Mouse (Mus musculus): Measurements from ENCODE around the gene Tcf3. TPM values are rescaled to one million over a fixed set of nuclear protein-coding genes. Genes with fewer than 3 reads are reported as not detected.

Tcf3 gene
- polyA plus RNA-seq (2015; fragmentation: Nextera tagmentation; extraction: Ambion mirVana): 28.8 and 33.8 TPM in 2 replicates

GRCm38 (mm10) chr10:80433513-80434232 lies at the start of gene Tcf3:
Gene Tcf3, minus strand, starts transcription at chr10:80433647.

GRCm38 (mm10) chr10:80406684-80407501 lies 26.6 kb downstream of the Tcf3 start, which contains the start of gene Uqcr11:
Gene Uqcr11, minus strand, starts transcription at chr10:80406830.

GRCm38 (mm10) chr10:80399191-80399972 lies 34.1 kb downstream of the Tcf3 start, which contains the start of gene Mbd3:
Gene Mbd3, minus strand, starts transcription at chr10:80399550.

GRCm38 (mm10) chr10:80387522-80387959 lies 45.9 kb downstream of the Tcf3 start, which contains the start of gene Mex3d:
Gene Mex3d, minus strand, starts transcription at chr10:80387659.

Small RNA genes lying within 50 kb of the gene (microRNA-seq; reads per million reads assigned to microRNA genes)
- gene Gm22721: 0 to 0.20 reads per million in 2 experiments

Other genes starting within 250 kb of the Tcf3 start
- 44.5 and 52.6 TPM in 2 replicates for gene Mum1, start 207.2 kb downstream of the Tcf3 start, polyA plus RNA-seq (2015; fragmentation: Nextera tagmentation; extraction: Ambion mirVana)
- 696 and 892 TPM in 2 replicates for gene Ndufs7, start 184.5 kb downstream of the Tcf3 start, polyA plus RNA-seq (2015; fragmentation: Nextera tagmentation; extraction: Ambion mirVana)
- gene Gamt, start 172.6 kb downstream of the Tcf3 start, polyA plus RNA-seq (2015; fragmentation: Nextera tagmentation; extraction: Ambion mirVana): 487 and 520 TPM in 2 replicates
- 25.6 and 28.9 TPM in 2 replicates for gene Dazap1, start 172.2 kb downstream of the Tcf3 start, polyA plus RNA-seq (2015; fragmentation: Nextera tagmentation; extraction: Ambion mirVana)
- gene Rps15, start 141.2 kb downstream of the Tcf3 start, polyA plus RNA-seq (2015; fragmentation: Nextera tagmentation; extraction: Ambion mirVana): 529 and 552 TPM in 2 replicates
- 0.19 and 0.21 TPM in 2 replicates for gene Apc2, start 137.7 kb downstream of the Tcf3 start, polyA plus RNA-seq (2015; fragmentation: Nextera tagmentation; extraction: Ambion mirVana)
- gene 2310011J03Rik, start 113.1 kb downstream of the Tcf3 start, polyA plus RNA-seq (2015; fragmentation: Nextera tagmentation; extraction: Ambion mirVana): 23.0 and 30.4 TPM in 2 replicates
- gene Pcsk4, start 104.1 kb downstream of the Tcf3 start, polyA plus RNA-seq (2015; fragmentation: Nextera tagmentation; extraction: Ambion mirVana): 2.4 and 4.2 TPM in 2 replicates
- gene Reep6, start 103.7 kb downstream of the Tcf3 start, polyA plus RNA-seq (2015; fragmentation: Nextera tagmentation; extraction: Ambion mirVana): 3.6 and 16.4 TPM in 2 replicates
- 12.6 and 13.8 TPM in 2 replicates for gene Adamtsl5, start 85.2 kb downstream of the Tcf3 start, polyA plus RNA-seq (2015; fragmentation: Nextera tagmentation; extraction: Ambion mirVana)
- 0.14 and 0.23 TPM in 2 replicates for gene Plk5, start 77.2 kb downstream of the Tcf3 start, polyA plus RNA-seq (2015; fragmentation: Nextera tagmentation; extraction: Ambion mirVana)
- 2.8 and 3.6 TPM in 2 replicates for gene Mex3d, start 46.0 kb downstream of the Tcf3 start, polyA plus RNA-seq (2015; fragmentation: Nextera tagmentation; extraction: Ambion mirVana)
- gene Mbd3, start 34.1 kb downstream of the Tcf3 start, polyA plus RNA-seq (2015; fragmentation: Nextera tagmentation; extraction: Ambion mirVana): 82.3 and 101 TPM in 2 replicates
- gene Uqcr11, start 26.8 kb downstream of the Tcf3 start, polyA plus RNA-seq (2015; fragmentation: Nextera tagmentation; extraction: Ambion mirVana): 1,315 and 1,562 TPM in 2 replicates
- gene Onecut3, start 61.2 kb upstream of the Tcf3 start, polyA plus RNA-seq (2015; fragmentation: Nextera tagmentation; extraction: Ambion mirVana): not detected in 2 replicates
- gene Atp8b3, start 105.5 kb upstream of the Tcf3 start, polyA plus RNA-seq (2015; fragmentation: Nextera tagmentation; extraction: Ambion mirVana): 0.05 TPM in 1 of 2 replicates, not detected in the other
- gene Rexo1, start 127.9 kb upstream of the Tcf3 start, polyA plus RNA-seq (2015; fragmentation: Nextera tagmentation; extraction: Ambion mirVana): 7.3 TPM in 2 replicates
- gene Klf16, start 143.7 kb upstream of the Tcf3 start, polyA plus RNA-seq (2015; fragmentation: Nextera tagmentation; extraction: Ambion mirVana): 2.6 and 3.2 TPM in 2 replicates
- 76.8 and 93.8 TPM in 2 replicates for gene Abhd17a, start 156.7 kb upstream of the Tcf3 start, polyA plus RNA-seq (2015; fragmentation: Nextera tagmentation; extraction: Ambion mirVana)
- 30.5 and 36.5 TPM in 2 replicates for gene Scamp4, start 169.2 kb upstream of the Tcf3 start, polyA plus RNA-seq (2015; fragmentation: Nextera tagmentation; extraction: Ambion mirVana)
- gene Adat3, start 169.2 kb upstream of the Tcf3 start, polyA plus RNA-seq (2015; fragmentation: Nextera tagmentation; extraction: Ambion mirVana): 2.5 and 3.5 TPM in 2 replicates
- gene Gm49322, start 172.4 kb upstream of the Tcf3 start, polyA plus RNA-seq (2015; fragmentation: Nextera tagmentation; extraction: Ambion mirVana): 0.87 and 1.2 TPM in 2 replicates
- 93.0 and 102 TPM in 2 replicates for gene Csnk1g2, start 189.2 kb upstream of the Tcf3 start, polyA plus RNA-seq (2015; fragmentation: Nextera tagmentation; extraction: Ambion mirVana)
- gene Btbd2, start 223.4 kb upstream of the Tcf3 start, polyA plus RNA-seq (2015; fragmentation: Nextera tagmentation; extraction: Ambion mirVana): 31.9 and 36.3 TPM in 2 replicates
- 132 and 139 TPM in 2 replicates for gene Mknk2, start 244.5 kb upstream of the Tcf3 start, polyA plus RNA-seq (2015; fragmentation: Nextera tagmentation; extraction: Ambion mirVana)